Mouse (Mus musculus): ENCODE results near the gene Atf3.

Atf3 gene

GRCm38 (mm10) chr1:191189671-191190372, 28.0 kb downstream of the Atf3 start:
- no peak for DNase-seq (ENCODE audit: low spot score)

GRCm38 (mm10) chr1:191186386-191186770, 31.5 kb downstream of the Atf3 start:
- DNase-seq (ENCODE audit: low spot score), result peak; percentile 26

GRCm38 (mm10) chr1:191185761-191186385, 32.0 kb downstream of the Atf3 start:
- DNase-seq (ENCODE audit: low spot score), result peak; percentile 12

GRCm38 (mm10) chr1:191184841-191185251, 33.0 kb downstream of the Atf3 start:
- peak; percentile 26 for DNase-seq (ENCODE audit: low spot score)

DNA sequence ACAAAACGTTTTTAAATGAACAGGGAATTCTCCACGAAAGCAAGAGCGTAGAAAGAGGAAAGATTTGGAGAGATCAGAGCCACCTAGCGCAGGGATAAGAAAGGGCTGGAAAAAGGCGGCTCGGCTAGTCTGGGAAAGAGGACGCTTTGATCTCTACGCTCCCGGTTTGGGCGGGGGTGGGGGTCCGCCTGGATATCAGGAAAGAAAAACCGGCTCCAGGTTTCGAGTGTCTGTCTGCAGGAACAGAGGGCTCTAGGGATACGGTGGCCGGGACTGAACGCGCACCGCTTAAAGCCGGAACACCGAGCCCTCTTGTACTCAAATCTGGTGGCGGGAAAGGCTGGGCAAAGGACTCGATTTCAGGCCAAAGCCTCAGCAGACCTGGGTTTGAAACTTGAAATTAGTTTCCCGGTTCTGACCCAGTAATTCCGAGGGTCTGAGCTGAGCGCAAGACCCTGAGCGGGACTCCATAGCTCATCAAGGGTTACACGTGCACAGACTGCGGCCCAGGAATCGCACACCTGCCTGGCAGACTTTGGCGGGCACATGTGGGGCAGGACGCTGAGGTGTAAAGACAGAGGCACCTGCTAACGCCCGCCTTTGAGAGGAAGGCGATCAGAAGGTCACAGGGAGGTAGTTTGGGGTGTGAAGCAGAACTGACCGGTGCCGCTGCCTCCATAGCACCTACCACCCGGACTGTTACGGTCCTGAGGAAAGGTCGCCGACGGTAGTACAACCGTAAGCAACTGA, 33.6 kb downstream of the Atf3 start:
- peak; percentile 14 for DNase-seq (ENCODE audit: low spot score)

DNA sequence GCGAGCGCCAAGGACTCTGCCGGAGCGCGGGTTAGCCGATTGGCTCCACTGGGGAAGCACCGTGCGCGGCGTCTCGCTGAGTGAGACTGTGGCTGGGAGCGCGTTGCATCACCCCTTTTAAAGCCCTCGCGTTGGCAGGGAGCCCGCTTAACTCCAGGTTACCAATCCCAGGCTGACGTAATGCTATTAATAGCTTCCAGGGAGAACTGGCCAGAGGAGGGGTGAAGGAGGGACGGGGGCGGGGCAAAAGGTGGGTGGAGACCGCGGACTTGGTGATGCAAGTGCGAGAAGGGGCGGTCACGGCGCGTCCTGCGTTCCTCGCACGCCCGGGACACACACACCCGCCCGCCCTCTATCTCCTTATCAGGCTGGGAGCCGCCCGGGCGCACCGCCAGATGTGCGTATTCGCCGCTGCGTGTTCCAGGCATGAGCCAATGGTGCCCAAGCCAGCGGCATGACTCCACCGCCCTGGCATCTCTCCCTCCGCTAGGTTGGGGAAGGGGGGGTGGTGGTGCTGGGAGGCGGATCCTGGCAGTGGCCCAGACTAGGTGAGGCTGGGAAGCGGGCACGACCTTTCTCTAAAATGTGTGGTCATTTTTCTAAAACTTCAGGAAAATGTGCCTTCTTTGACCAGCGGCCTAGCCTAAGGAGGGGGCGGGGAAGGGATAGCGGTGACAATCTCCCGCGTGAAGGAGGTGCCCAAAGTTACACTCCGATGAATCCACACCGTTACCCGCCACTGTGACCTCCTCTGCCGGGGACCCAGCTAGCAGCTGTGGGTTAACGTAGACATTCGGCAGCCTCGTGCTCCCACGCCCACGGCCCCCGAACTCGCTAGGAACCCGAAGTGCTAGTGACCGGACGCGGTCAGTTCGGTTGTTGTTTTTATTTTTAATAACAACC, 34.4 kb downstream of the Atf3 start:
- DNase-seq (ENCODE audit: low spot score), result peak; percentile 96

DNA sequence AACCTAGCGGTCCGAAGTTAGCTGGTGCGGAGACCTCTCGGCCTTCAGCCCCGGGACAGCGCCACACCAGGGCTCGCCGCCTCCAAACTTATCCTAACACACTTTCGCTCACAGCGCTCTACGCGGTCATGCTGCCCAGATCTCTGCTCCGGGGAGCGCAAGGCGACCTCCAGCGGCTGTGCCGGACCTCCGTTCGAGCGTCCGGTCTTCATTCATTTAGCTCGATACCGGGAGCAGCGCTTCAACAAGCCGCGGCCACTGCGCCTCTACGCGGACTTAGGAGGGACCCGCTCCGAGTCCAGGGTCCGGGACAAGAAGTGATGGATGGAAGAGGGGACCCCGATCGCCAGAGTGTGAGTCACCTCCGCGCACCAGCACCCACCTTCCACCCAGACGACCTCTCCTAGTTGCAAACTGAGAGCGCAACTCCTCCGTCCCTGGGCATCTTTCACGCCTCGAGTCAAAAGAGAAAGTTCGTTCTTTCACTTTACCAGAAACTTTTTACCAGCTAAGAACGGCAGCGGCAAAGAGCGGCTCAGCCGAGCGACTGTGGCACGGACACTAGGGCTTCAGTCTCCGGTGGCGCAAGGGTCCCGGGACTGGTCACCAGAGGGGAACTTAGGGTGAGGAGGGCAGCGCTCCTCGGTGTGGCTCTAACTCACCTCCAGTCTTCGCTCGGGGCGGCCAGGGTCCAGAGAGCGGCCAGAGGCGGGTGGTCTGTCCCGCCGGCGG, 35.2 kb downstream of the Atf3 start:
- DNase-seq (ENCODE audit: low spot score), result peak; percentile 71

GRCm38 (mm10) chr1:191181469-191182259, 36.2 kb downstream of the Atf3 start:
- no peak for DNase-seq (ENCODE audit: low spot score)

DNA sequence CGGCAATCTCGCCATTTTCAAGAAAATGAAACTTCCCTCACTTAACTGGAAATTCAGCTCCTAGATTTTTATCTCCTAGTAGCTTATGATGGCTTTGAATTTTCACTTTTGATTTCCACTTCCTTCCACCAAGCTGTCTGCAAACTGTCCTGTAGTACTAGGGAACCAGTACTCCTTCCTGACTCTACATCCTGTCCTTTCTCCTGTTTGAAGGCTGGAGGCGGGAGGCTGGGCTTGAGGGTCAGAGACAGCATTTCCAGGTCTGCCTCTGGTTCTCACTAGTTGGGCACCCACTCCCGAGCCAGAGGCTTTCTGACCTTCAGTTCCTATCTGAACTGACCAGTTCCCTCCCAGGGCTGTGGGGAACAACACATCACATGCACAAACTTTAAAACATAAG, 37.4 kb downstream of the Atf3 start:
- no peak for DNase-seq (ENCODE audit: low spot score)

- DNase-seq (ENCODE audit: low spot score), result no peak
These were observed 38.0 kb downstream of the Atf3 start for GRCm38 (mm10) chr1:191179846-191180245.

DNA sequence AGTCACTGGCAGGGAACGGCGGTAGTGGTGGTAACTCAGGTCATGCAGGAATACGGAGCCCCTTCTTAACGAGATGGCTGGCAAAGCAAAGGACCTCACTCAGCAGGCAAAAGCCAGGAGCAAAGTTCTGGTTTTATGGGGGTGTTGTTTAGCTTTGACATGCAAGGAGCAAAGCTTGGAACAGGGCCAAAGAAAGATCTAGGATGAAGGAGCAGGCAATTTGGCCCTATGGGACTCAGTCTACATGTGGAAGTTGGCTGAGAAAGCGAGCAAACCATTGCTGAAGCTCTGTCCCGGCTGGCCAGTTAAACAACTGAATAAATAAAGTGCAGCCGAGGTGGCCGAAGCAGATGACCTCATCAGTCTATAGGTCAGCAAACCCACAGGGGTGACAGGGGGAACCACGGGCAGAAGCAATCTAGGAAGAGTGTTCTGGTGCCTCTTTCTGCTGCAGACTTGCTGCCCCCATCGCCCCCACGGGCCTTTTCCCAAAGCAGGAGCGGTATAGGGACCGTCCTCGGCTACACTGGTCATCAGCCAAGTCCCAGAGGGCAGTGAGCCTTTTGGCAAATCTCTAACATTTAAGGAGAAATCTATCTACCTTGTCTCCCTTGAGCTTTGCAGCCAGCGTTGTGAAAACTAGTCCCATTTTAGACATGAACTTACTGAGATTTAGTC, 39.2 kb downstream of the Atf3 start:
- no peak for DNase-seq (ENCODE audit: low spot score)

DNA sequence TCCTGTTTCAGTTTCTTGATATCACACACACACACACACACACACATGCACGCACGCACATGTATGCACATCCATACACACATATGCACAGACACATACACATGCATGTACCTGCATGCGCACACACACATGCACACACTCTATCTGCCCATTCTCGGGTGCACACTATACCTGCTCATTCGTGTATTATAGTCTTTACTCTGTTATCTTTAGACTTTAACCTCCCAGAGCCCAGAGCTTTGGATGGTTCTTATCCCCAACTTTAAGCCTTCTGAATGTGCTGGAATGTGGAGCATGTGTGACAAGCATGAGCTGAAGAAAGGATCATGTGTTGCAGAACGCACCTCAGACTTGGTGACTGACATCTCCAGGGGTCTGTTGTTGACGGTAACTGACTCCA, 41.0 kb downstream of the Atf3 start:
- no peak for DNase-seq (ENCODE audit: low spot score)

DNA sequence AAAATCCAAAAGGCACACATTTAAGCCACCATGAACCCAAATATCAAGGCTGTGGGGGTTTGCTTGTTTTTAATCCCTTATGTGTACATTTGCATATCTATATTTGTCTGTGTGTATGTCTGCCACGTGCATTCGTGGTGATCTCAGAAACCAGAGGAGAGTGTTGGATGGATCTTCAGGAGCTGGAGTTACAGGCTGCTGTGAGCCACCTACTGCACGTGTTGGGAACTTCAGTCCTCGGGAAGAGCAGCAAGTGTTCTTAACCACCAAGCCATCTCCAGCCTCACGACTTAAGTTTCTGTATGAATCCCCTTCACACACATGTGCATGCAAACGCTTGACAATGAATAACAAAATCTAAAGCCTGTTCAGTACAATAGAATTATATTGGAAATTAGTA, 45.4 kb downstream of the Atf3 start:
- no peak for DNase-seq (ENCODE audit: low spot score)

- no peak for DNase-seq (ENCODE audit: low spot score)
These were observed 47.4 kb downstream of the Atf3 start for GRCm38 (mm10) chr1:191170444-191170843.

- DNase-seq (ENCODE audit: low spot score), result no peak
These were observed 51.6 kb downstream of the Atf3 start for GRCm38 (mm10) chr1:191166189-191166588.

- no peak for DNase-seq (ENCODE audit: low spot score)
These were observed 53.1 kb downstream of the Atf3 start, which contains the start of gene Fam71a for GRCm38 (mm10) chr1:191164717-191165116. Gene Fam71a, minus strand, starts transcription at chr1:191164817.

GRCm38 (mm10) chr1:191154314-191154713, 63.5 kb downstream of the Atf3 start:
- DNase-seq (ENCODE audit: low spot score), result no peak

- peak; percentile 27 for DNase-seq (ENCODE audit: low spot score)
These were observed 64.8 kb downstream of the Atf3 start for GRCm38 (mm10) chr1:191153052-191153451.

DNA sequence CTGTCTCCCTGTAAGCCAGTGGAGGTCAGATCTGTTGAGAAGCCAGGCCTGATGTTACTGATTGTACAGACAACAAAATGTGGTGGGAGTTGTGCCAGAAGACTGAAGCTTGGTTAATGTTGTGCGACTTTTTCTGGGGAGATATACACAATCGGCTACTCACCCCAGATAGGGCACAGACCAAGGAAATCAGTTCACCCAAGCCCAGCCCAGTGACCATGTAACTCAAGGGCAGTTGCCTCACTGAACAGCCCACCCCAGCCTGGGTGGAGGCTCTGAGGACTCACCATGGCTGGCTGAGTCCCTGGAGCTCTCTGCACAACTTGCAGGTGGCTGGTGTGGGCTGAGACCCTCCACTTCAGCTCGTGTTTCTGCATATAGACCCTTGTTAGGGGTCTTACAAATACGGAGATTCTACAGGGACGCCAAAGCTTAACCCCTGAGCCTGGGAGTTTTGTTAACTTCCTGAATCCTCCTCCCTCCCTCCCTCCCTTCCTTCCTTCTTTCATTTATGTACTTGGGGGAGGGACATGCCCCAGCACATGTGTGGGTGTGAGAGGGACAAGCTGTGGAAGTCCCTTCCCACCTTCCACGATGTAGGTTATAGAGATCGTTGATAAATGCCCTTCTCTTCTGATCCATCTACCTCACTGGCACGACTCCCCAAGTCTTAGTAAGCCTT, 66.8 kb downstream of the Atf3 start:
- peak; percentile 18 for DNase-seq (ENCODE audit: low spot score)

All from ovary, postnatal 36 days (tissue).